Mouse (Mus musculus): ENCODE data around the gene Enpp3. TPM values are rescaled to one million over a fixed set of nuclear protein-coding genes. Genes with fewer than 3 reads are reported as not detected.

Gene Enpp3
- total RNA-seq, 2 experiments from 2014 or later: 0.71 to 1.1 TPM

Other genes with a start within 250 kb of the Enpp3 start
- gene Ccn2, start 247.4 kb downstream of the Enpp3 start, total RNA-seq (2021): 10 to 100 TPM; 24.1 to 25.6 TPM
- gene Enpp1, start 130.7 kb downstream of the Enpp3 start, total RNA-seq (2021): 1 to 10 TPM; 3.9 to 4.0 TPM
- gene Med23, start 27.2 kb upstream of the Enpp3 start, total RNA-seq (2021): 10 to 100 TPM; 34.5 to 35.7 TPM
- under 1 TPM in 1 of 2 experiments, not detected in 1; 0.37 TPM for gene Arg1, start 84.7 kb upstream of the Enpp3 start, total RNA-seq (2021)